Mouse (Mus musculus): ENCODE measurements at regions not wholly inside any gene's neighbourhood (a gene's known extent, or its start where the extent isn't known, plus 50 kb on each side); places are given as distances from the start of the nearest gene placed in this dataset.

DNA sequence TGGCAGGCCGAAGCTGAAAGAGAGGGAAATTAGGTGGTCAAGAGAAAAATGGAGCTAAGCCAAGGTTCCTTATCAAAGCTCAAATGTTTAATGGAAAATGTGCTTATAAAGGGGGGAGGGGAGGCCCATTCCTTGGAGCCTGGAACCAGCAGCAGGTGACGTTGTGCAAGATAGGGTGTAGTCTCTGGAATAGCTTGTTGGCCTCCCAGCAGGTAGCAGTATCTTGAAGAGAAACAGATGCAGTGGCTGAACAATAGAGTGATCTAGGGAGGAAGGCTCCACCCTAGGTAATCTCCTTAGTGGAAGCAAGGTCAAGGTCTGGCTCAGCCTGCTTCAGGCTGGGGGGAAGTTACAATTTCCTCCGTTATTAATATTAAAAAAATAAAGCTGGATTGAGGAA, 1789.4 kb upstream of the Gm8797 start:
- TF ChIP-seq POLR2A (IDR thresholded peaks at IDR 0.05; ENCODE audit: insufficient read depth, low read length) (no peak), CTCF (IDR thresholded peaks at IDR 0.05; ENCODE audit: low read depth, low read length) (no peak)

All from ES-Bruce4 (cell line).